Mouse (Mus musculus): ENCODE data around the gene Card14. TPM values are rescaled to one million over a fixed set of nuclear protein-coding genes. Genes with fewer than 3 reads are reported as not detected.

Gene Card14
- total and polyA plus RNA-seq, 3 experiments: 0.16 to 1.1 TPM; not detected in 1

- Histone ChIP-seq H3K4me2 (ENCODE audit: insufficient read depth, low read depth, poor library complexity, severe bottlenecking) (no peak overlapping the region; the same call in 1 of the 2 replicates), H3K9me3 (replicated peaks; ENCODE audit: low read length) (no peaks in the 10 kb centered on the region), H3K79me2 (replicated peaks; ENCODE audit: control insufficient read depth, extremely low read depth, insufficient read depth, poor library complexity, severe bottlenecking) (peaks cover 36% of the 10 kb centered on the region), H3K4me1 (ENCODE audit: control insufficient read depth in 1 of 2, insufficient read depth in 2 of 2) (peaks cover 11 to 21% of the 10 kb centered on the region in 2 experiments), H3K9ac (ENCODE audit: insufficient read depth, low read depth) (no peak overlapping the region), H3K27me3 (replicated peaks) (peaks cover 54% of the 10 kb centered on the region), H3K4me3 (replicated peaks in 1 of 3; ENCODE audit: low read depth in 2 of 3, low read length in 2 of 3, poor library complexity in 1 of 3) (no peak overlapping the region), H3K36me3 (replicated peaks in 1 of 2; ENCODE audit: control insufficient read depth in 1 of 2, insufficient read depth in 1 of 2, low read length in 1 of 2) (peaks cover 21 to 23% of the 10 kb centered on the region in 2 experiments), H3K27ac (ENCODE audit: insufficient read depth, low read depth) (no peak overlapping the region)
- in situ Hi-C loops (cut with MboI; ENCODE audit: low pct_ligation_motif_present, low pct_unique_long_range_greater_than_20kb, low sequenced_read_pairs) (no loop called here), dilution Hi-C loops (cut with MboI; ENCODE audit: extremely low pct_ligation_motif_present, extremely low pct_unique_long_range_greater_than_20kb, low sequenced_read_pairs) (no loop called here)
- DNase-seq (ENCODE audit: extremely low read depth): no peak
- TF ChIP-seq CHD1 (IDR thresholded peaks at IDR 0.05; ENCODE audit: low read depth, low read length): no peak
- no peak for TF ChIP-seq MYC (IDR thresholded peaks at IDR 0.05; ENCODE audit: low read depth, low read length)
- TF ChIP-seq ZMIZ1 (IDR thresholded peaks at IDR 0.05; ENCODE audit: low read depth, low read length): no peak
- TF ChIP-seq ZKSCAN1 (IDR thresholded peaks at IDR 0.05; ENCODE audit: borderline replicate concordance, low read depth, low read length): no peak
- TF ChIP-seq ZC3H11A (IDR thresholded peaks at IDR 0.05; ENCODE audit: low read depth, low read length): no peak
- TF ChIP-seq MAX (IDR thresholded peaks at IDR 0.05; ENCODE audit: low read length): no peak
- no peak for TF ChIP-seq SIN3A (IDR thresholded peaks at IDR 0.05; ENCODE audit: low read length)
- TF ChIP-seq MAFK (IDR thresholded peaks at IDR 0.05; ENCODE audit: insufficient replicate concordance, low read length): no peak
- no peak for TF ChIP-seq UBTF (IDR thresholded peaks at IDR 0.05; ENCODE audit: low read depth, low read length)
- no peak for TF ChIP-seq MXI1 (IDR thresholded peaks at IDR 0.05; ENCODE audit: low read depth, low read length)
- TF ChIP-seq TCF12 (IDR thresholded peaks at IDR 0.05; ENCODE audit: low read depth, low read length): no peak
- TF ChIP-seq TBP (conservative IDR thresholded peaks at IDR 0.05; ENCODE audit: low read depth, low read length): no peak
Observed at GRCm38 (mm10) chr11:119300986-119301385, 6.6 kb upstream of the Card14 start.

GRCm38 (mm10) chr11:119304904-119305712, 2.5 kb upstream of the Card14 start:
- dilution Hi-C loops (cut with MboI; ENCODE audit: extremely low pct_ligation_motif_present, extremely low pct_unique_long_range_greater_than_20kb, low sequenced_read_pairs): no loop called here
- H3K4me2 ChIP-seq (ENCODE audit: insufficient read depth, low read depth, poor library complexity, severe bottlenecking): no peak overlapping the region
- peak; percentile 75 for DNase-seq (ENCODE audit: extremely low read depth)
- peaks cover 89% of the 10 kb centered on the region for H3K27me3 ChIP-seq (replicated peaks)
- TF ChIP-seq EP300 (IDR thresholded peaks at IDR 0.05; ENCODE audit: low read length) (no peak), SMC3 (IDR thresholded peaks at IDR 0.05; ENCODE audit: low read depth, low read length) (peak; percentile 82), CTCF (conservative IDR thresholded peaks at IDR 0.05 in 1 of 2, IDR thresholded peaks at IDR 0.05 in 1 of 2; ENCODE audit: low read depth in 2 of 2, low read length in 2 of 2) (peak; percentile 81 to 91), SIN3A (IDR thresholded peaks at IDR 0.05; ENCODE audit: low read length) (no peak), E2F4 (IDR thresholded peaks at IDR 0.05; ENCODE audit: insufficient replicate concordance, low read depth, low read length) (no peak), RAD21 (IDR thresholded peaks at IDR 0.05; ENCODE audit: low read depth, low read length) (peak; percentile 72), ZC3H11A (IDR thresholded peaks at IDR 0.05; ENCODE audit: low read depth, low read length) (0 out of 2 replicates have a peak, but pooled peaks have one; percentile 10)
- no peak overlapping the region for H3K27ac ChIP-seq (ENCODE audit: insufficient read depth, low read depth)
- H3K79me2 ChIP-seq (replicated peaks; ENCODE audit: control insufficient read depth, extremely low read depth, insufficient read depth, poor library complexity, severe bottlenecking): no peaks in the 10 kb centered on the region
- H3K9me3 ChIP-seq (replicated peaks; ENCODE audit: low read length): peaks cover 2% of the 10 kb centered on the region
- H3K4me3 ChIP-seq (replicated peaks in 1 of 3; ENCODE audit: low read depth in 2 of 3, low read length in 2 of 3, poor library complexity in 1 of 3): no peak overlapping the region
- H3K36me3 ChIP-seq (replicated peaks in 1 of 2; ENCODE audit: control insufficient read depth in 1 of 2, insufficient read depth in 1 of 2, low read length in 1 of 2): no peaks in the 10 kb centered on the region
- in situ Hi-C loops (cut with MboI; ENCODE audit: low pct_ligation_motif_present, low pct_unique_long_range_greater_than_20kb, low sequenced_read_pairs): no loop called here
- H3K9ac ChIP-seq (ENCODE audit: insufficient read depth, low read depth): no peak overlapping the region
- H3K4me1 ChIP-seq (ENCODE audit: control insufficient read depth in 1 of 2, insufficient read depth in 2 of 2): peaks cover 8 to 11% of the 10 kb centered on the region in 2 experiments

Data from CH12.LX (cell line).